ENCODE assay signal across 10 mouse cellular contexts in genomic region chr11:85492231-85492630, GRCm38 (mm10).
DNase-seq lines count a peak whose midpoint lies in the region; TF ChIP-seq lines count a peak whose summit lies in the region.
"Had no signal": no experiment of that assay in that cellular context is flagged by ENCODE, and none has a peak within 500 bp of the region (broad histone marks: within the 10 kb centered on the region; RNA-seq: fewer than 3 reads in every experiment).

No protein-coding gene starts in this region.

- no peak overlapping the region for H3K4me3 ChIP-seq in kidney, adult 2 months (ENCODE audit: insufficient read depth, low read depth, low read length)
- H3K4me3 ChIP-seq: midbrain, embryonic 12.5 days had no signal

- WGBS in kidney, adult 2 months = 47% methylated on average over 12 of the region's 12 CpGs

- H3K4me1 ChIP-seq in kidney, adult 2 months (ENCODE audit: control insufficient read depth, insufficient read depth, low read length) = 0 out of 2 replicates have a peak, but pooled peaks cover 5% of the 10 kb centered on the region

- TF ChIP-seq POLR2A in kidney, adult 2 months (IDR thresholded peaks at IDR 0.05; ENCODE audit: low read depth, low read length) = no peak

- H3K36me3 ChIP-seq in kidney, adult 2 months (ENCODE audit: control insufficient read depth, insufficient read depth, low read length) = no peaks in the 10 kb centered on the region
- H3K36me3 ChIP-seq: midbrain, embryonic 12.5 days had no signal

- intact Hi-C loops in left cerebral cortex, postnatal 25 days (cut with DNase I) = loop anchor here (1.0 kb wide), 1 partner anchor 263 kb away; no protein-coding TSS in a partner anchor

- H3K27me3 ChIP-seq in kidney, adult 2 months (replicated peaks; ENCODE audit: control insufficient read depth, insufficient read depth, low read length) = no peaks in the 10 kb centered on the region
- H3K27me3 ChIP-seq: midbrain, embryonic 12.5 days; Patski had no signal

- peak overlapping the region; percentile 93 for H3K27ac ChIP-seq in kidney, adult 2 months (ENCODE audit: insufficient read depth, low read depth, low read length)
- H3K27ac ChIP-seq: midbrain, embryonic 12.5 days had no signal

- TF ChIP-seq CTCF in kidney, adult 2 months (conservative IDR thresholded peaks at IDR 0.05; ENCODE audit: insufficient read depth, insufficient read length, low read depth, low read length) = no peak

- peak; percentile 54 for DNase-seq in retina, postnatal 1 day
- DNase-seq in retina, embryonic 14.5 days (ENCODE audit: low spot score) = no peak
- DNase-seq in gastrocnemius, adult 8-10 months (ENCODE audit: low spot score in 2 of 2) = peak; percentile 69 to 72
- peak; percentile 90 for DNase-seq in kidney, adult 2 months
- peak; percentile 60 to 95 for DNase-seq in left cerebral cortex, postnatal 25 days (ENCODE audit: low spot score in 2 of 2)
- peak; percentile 86 for DNase-seq in right cerebral cortex, adult 18-20 months
- DNase-seq in thymus, postnatal 10 days (ENCODE audit: low spot score in 2 of 2) = no peak
- DNase-seq in urinary bladder, postnatal 10 days (ENCODE audit: low spot score) = no peak

Comparison
In these comparisons a context has a peak if more than half of its experiments do, and no peak if none do; other contexts are left out.
1. DNase-seq: peak in retina, postnatal 1 day (single experiment), gastrocnemius, adult 8-10 months (2 of 2), kidney, adult 2 months (single experiment), left cerebral cortex, postnatal 25 days (2 of 2) and right cerebral cortex, adult 18-20 months (single experiment); none in retina, embryonic 14.5 days (single experiment), thymus, postnatal 10 days (0 of 2) and urinary bladder, postnatal 10 days (single experiment).